Mouse (Mus musculus): ENCODE measurements around the gene Sik2.

GRCm38 (mm10) chr9:51008068-51008840 lies 619 bp downstream of the Sik2 start:
- no peak for TF ChIP-seq POLR2A (IDR thresholded peaks at IDR 0.05; ENCODE audit: insufficient read depth, low read length)
- TF ChIP-seq CTCF (IDR thresholded peaks at IDR 0.05; ENCODE audit: low read depth, low read length), result no peak

All from ES-Bruce4 (cell line).